Mouse (Mus musculus): ENCODE measurements around the gene Man1c1.

Gene Man1c1

GRCm38 (mm10) chr4:134586631-134587030 lies 117.5 kb downstream of the Man1c1 start:
- DNase-seq (ENCODE audit: extremely low spot score, low read depth, low spot score): no peak

DNA sequence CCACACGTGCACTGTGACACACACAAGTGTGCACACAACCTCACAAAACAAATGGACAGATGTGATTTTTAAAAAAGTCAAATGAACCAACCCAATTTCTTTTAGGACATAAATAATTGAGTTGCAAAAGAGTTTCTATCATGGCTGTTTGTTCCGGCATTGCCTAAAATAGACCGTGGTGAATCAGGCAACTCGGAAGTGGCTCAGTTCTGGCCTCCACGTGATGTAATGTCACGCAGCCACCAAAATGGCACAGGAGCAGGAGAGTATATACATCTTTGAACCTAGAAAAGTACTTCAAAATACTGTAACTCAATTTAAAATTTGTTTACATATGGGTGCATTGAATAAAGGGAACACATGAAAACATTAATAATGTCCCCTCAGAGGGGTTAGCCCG lies 118.0 kb downstream of the Man1c1 start:
- no peak for DNase-seq (ENCODE audit: extremely low spot score, low read depth, low spot score)

DNA sequence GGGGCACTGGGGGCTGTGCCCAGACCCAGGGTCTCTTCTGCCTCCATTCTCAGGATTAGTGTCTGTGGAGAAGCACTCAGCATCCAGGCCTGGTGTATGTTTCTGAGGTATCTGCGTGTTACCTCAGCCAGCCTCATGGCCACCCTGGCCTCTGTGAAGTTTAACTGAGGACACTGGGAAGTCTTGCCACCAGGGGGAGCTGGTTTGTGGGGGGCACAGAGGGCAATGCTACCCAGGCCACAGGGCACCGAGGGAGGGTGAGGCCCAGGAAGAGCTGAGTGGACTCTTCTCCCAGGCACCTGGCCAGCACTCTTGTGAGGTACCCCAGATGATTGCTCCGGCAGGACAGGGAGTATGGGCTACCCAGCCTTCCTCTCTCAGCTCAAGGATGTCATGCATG lies 120.6 kb downstream of the Man1c1 start:
- no peak for DNase-seq (ENCODE audit: extremely low spot score, low read depth, low spot score)

- DNase-seq (ENCODE audit: extremely low spot score, low read depth, low spot score): no peak
Measured at GRCm38 (mm10) chr4:134581365-134581764, 122.7 kb downstream of the Man1c1 start.

DNA sequence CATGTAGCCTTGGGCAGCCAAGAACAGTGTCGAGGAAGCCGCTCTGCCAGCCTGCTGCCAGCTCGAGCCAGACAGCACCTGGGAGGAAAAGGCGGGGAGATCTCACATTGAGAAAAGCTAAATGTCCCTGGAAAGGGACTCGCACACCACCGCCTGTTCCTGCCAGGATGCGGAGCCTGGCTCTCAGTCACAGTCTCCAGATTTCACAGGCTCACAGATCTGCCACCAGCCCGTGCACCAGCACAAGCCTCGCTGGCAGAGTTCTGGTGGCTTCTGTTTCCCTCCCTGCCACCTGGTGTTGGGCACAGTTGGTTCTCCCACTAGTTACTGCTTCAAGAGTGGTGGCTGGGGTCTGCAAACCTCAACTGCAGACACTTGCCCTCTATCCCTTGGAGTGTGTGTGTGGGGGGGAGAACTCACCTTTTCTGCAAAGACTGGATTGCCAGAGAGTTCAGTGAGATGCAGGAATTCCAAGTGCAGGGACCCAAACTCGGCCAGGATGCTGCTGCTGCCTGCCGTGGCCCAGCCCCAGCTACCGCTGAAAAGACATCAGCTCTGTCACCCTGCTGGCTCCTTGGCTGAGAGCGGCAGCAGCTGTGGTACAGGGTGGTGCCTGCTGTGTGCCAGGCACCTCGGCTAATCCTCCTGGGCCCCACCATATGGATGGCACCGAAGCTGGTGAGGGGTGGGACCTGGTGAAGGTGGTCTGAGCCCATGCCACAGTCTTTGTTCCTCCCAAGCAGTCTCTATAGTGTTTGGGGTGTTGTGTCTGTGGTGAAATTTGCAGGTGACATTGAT lies 123.5 kb downstream of the Man1c1 start:
- no peak for DNase-seq (ENCODE audit: extremely low spot score, low read depth, low spot score)

GRCm38 (mm10) chr4:134579620-134580019 lies 124.5 kb downstream of the Man1c1 start:
- no peak for DNase-seq (ENCODE audit: extremely low spot score, low read depth, low spot score)

GRCm38 (mm10) chr4:134579212-134579611 lies 124.9 kb downstream of the Man1c1 start:
- DNase-seq (ENCODE audit: extremely low spot score, low read depth, low spot score): no peak

- no peak for DNase-seq (ENCODE audit: extremely low spot score, low read depth, low spot score)
Measured at GRCm38 (mm10) chr4:134578407-134578806, 125.7 kb downstream of the Man1c1 start.

DNA sequence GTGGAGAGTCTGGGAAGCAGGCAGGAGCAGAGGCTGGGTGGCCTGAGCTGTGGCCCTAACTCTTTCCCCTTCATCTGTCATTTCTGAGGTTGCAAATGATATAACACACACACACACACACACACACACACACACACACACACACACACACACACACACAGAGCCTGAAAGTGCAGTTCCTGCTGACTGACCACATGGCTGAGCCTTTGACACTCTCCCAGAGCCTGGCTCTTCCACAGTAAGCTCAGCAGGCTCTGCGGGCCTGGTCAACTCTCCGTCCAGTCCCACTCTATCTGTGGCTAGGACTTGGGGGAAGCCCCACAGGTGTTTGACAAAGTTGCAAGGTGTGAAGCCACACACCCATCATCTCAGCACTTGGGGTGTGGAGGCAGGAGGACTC lies 126.8 kb downstream of the Man1c1 start:
- no peak for DNase-seq (ENCODE audit: extremely low spot score, low read depth, low spot score)

GRCm38 (mm10) chr4:134575486-134575885 lies 128.6 kb downstream of the Man1c1 start:
- no peak for DNase-seq (ENCODE audit: extremely low spot score, low read depth, low spot score)

GRCm38 (mm10) chr4:134572449-134573300 lies 131.4 kb downstream of the Man1c1 start:
- no peak for DNase-seq (ENCODE audit: extremely low spot score, low read depth, low spot score)

DNA sequence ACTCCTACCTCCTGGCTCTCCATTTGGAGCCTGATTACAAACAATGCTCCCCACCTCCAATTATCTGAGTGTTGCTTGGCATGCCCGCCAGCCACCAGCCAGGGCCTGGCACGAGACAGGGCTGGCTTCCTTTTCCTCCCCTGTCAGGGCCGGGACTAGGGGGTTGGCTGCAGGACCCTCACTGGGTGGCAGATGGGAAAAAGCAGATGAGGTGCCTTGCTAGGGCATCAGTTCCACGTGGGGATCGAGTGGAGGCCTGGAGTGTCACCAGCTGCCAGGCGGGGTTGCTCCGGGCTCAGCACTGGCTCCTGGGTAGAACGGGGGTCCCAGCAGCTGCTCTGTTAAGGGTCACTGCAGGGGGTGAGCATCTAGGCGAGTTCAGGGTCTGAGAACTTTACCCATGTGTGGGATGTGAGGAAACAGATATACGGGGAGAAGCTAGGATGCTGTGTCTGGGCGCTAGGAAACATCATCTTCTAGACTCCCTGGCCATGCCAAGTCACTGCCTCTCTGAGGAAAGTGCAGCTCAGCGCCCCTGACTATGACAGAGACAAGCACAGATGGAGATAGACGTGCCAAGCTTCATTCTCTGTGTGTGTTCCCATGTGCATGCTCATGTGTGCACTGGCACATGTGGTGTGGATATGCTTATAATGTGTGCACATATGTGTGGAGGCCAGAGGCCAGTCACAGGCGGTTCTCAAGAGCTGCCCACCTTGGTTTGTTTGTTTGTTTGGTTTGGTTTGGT lies 133.2 kb downstream of the Man1c1 start:
- DNase-seq (ENCODE audit: extremely low spot score, low read depth, low spot score): no peak

DNA sequence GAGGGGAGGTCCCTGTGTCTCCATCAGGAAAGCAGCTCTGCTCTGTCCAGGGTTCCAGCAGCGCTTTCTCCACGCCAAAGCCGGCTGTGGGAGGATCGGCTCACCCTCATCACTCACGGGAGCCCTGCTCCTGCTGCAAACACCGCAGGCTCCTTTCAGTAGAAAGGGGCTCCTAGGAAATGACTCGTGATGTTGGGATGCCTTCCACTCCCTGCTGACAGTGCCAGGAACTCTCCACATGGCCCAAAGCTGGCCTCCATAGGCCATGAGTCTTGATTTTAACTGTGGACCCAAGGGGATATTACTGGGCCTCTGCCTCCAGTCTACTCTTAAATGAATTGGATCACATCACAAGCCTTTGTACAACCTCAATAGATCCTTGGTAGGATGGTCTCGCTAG lies 134.3 kb downstream of the Man1c1 start:
- DNase-seq (ENCODE audit: extremely low spot score, low read depth, low spot score): no peak

- no peak for DNase-seq (ENCODE audit: extremely low spot score, low read depth, low spot score)
Measured at GRCm38 (mm10) chr4:134569205-134569604, 134.9 kb downstream of the Man1c1 start.

DNA sequence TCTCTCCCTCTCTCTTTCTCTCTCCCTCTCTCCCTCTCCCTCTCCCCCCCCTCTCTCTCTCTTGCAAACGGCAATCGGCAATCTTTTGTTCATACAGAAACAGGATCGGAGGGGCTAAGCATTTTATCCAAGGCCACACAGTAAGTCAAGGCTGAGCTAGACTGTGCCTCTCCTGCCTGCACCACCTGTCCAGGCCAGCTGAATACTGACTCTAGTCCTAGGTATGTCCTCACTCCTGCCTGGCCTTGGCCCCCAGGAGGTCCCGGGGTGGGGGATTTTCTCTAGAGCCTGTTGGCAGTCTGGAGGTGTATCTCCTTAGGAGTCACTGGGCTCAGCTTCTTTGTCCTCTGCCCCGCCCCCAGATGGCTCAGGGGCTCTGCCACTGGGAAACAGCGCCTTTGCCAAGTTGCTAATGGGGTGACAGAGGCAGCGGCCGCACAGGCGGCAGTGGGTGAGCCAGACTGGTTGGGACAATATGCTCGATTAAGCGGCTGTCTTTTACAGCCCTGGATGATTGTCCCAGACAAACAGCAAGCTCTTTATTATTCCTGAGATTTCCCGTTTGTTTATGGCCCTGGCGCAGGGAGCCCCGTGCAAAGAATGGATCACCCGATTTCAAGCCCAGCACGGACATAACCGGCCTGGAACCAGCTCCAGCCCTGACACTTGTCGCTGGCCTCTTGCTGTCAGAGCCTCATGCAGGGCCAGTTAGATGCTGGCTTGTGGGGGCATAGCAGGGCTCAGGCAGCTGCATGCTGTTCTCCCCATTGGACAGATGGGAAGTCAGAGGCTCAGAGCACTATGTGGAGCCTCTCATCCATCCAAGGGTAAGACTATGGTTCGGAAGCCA lies 136.5 kb downstream of the Man1c1 start:
- no peak for DNase-seq (ENCODE audit: extremely low spot score, low read depth, low spot score)

GRCm38 (mm10) chr4:134564093-134564492 lies 140.0 kb downstream of the Man1c1 start:
- no peak for DNase-seq (ENCODE audit: extremely low spot score, low read depth, low spot score)

DNA sequence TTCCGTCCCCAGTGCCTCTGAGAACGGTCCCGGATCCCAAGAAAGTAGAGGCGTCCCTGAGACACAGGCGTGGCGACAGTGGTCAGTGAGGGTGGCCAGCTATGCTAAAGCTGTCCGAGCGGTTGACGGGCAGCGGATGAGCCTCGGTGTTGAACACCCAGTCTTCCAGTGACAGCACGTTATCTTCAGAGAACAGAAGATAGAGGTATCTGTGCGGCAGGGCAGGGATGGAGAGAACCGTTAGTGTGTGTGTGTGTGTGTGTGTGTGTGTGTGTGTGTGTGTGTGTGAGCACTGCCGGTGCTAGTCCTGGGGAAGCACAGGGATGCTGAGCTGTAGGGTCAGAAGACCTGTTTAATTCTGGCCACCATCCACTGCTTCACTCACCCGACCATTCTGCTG lies 140.5 kb downstream of the Man1c1 start:
- no peak for DNase-seq (ENCODE audit: extremely low spot score, low read depth, low spot score)

DNA sequence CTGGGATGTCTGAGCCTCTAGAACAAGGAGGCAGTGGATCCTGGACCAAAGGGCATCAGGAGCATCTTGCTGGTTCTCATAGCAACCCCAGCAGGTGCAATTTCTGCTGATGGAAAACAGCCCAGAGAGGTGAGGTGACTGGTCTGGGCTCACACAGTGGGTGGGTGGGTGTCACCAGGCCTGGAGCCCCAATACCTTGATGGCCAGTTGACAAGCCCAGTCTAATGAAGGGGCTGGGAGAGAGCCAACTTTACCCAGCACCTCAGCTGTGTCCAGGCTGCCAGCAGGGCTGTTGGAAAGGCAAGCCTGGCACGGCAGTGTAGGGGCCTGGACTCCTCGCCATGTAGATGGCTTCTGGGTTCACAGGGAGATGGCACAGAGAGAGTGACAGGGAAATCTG lies 142.1 kb downstream of the Man1c1 start:
- DNase-seq (ENCODE audit: extremely low spot score, low read depth, low spot score): no peak

DNA sequence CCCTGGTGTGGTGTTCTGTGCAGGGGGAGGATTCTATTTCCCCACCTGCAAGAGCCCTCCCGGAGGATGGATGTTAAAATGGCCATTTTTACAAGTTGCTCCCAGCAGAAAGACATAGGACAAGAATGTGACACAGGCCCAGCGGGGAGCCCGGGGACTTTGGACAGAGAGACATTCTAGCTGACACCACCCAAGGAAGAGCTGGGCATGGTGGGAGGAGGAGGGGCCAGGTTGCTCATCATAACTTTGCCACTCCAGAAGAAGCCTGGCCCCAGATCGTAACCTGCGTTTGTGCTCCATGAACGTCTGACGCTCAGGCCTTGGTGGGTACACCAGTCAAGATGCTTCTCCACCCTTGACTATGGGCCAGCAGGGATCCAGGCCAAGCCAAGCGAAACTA lies 143.4 kb downstream of the Man1c1 start:
- DNase-seq (ENCODE audit: extremely low spot score, low read depth, low spot score): no peak

DNA sequence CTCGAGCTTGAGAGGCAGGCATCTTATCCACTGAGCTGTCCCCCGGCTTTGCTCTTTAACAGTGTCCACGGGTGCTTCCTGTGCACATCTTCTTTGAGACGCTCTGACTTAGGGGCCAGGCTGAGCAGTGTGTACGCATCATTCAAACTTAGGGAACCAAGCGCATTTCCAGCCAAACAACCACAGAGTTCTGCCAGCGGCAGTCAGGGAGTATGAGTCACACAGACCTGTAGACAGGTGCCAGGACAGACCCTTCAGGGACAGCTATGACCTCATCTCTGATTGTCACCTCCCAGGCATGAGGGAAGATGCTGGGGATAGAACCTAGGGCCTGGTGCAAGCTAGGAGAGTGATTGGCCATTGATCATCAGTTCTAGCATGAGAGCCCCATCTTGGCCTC lies 144.9 kb downstream of the Man1c1 start:
- no peak for DNase-seq (ENCODE audit: extremely low spot score, low read depth, low spot score)

All from hindlimb bud, embryonic 11.5 days (tissue).